Mouse (Mus musculus): ENCODE results near the gene Vmn1r85. TPM values are rescaled to one million over a fixed set of nuclear protein-coding genes. Genes with fewer than 3 reads are reported as not detected.
A peak's percentile ranks its signal among the peaks of the same experiment; 100 is the strongest.
"Not testable (repeated sequence)": the region's sequence is repeated elsewhere in the genome, so short reads cannot be mapped to it uniquely, and the experiment has no call there.

The Vmn1r85 gene
- not detected in 2 replicates for total RNA-seq (2015)
- not detected in 2 replicates for total RNA-seq (2017)

- ATAC-seq (ENCODE audit: poor library complexity, severe bottlenecking): no peak
These were observed at the start of gene Vmn1r85 for GRCm38 (mm10) chr7:13095073-13095472. Vmn1r85 (minus strand) TSS chr7:13095173.

GRCm38 (mm10) chr7:13140057-13140456 lies 45.1 kb upstream of the Vmn1r85 start, which contains the start of gene Vmn1r87:
Vmn1r87 (minus strand) TSS chr7:13140157.
- ATAC-seq (ENCODE audit: poor library complexity, severe bottlenecking): no peak

- ATAC-seq (ENCODE audit: poor library complexity, severe bottlenecking): no peak
These were observed 42.4 kb upstream of the Vmn1r85 start for GRCm38 (mm10) chr7:13137340-13137739.

GRCm38 (mm10) chr7:13131856-13132255 lies 36.9 kb upstream of the Vmn1r85 start:
- no peak for ATAC-seq (ENCODE audit: poor library complexity, severe bottlenecking)

GRCm38 (mm10) chr7:13123554-13124153 lies 28.7 kb upstream of the Vmn1r85 start:
- peak; percentile 91 for ATAC-seq (ENCODE audit: poor library complexity, severe bottlenecking)

- ATAC-seq (ENCODE audit: poor library complexity, severe bottlenecking): no peak
These were observed 24.8 kb upstream of the Vmn1r85 start, which contains the start of gene Vmn1r86 for GRCm38 (mm10) chr7:13119817-13120216. Vmn1r86 (minus strand) TSS chr7:13119917.

GRCm38 (mm10) chr7:13072293-13072692 lies 22.7 kb downstream of the Vmn1r85 start:
- ATAC-seq (ENCODE audit: poor library complexity, severe bottlenecking): no peak

- ATAC-seq (ENCODE audit: poor library complexity, severe bottlenecking): not testable (repeated sequence)
These were observed 31.6 kb downstream of the Vmn1r85 start for GRCm38 (mm10) chr7:13063399-13063798.

GRCm38 (mm10) chr7:13059536-13059935 lies 35.4 kb downstream of the Vmn1r85 start:
- ATAC-seq (ENCODE audit: poor library complexity, severe bottlenecking): no peak

GRCm38 (mm10) chr7:13056913-13057700 lies 37.9 kb downstream of the Vmn1r85 start:
- ATAC-seq (ENCODE audit: poor library complexity, severe bottlenecking): no peak

GRCm38 (mm10) chr7:13054287-13055010 lies 40.5 kb downstream of the Vmn1r85 start, which contains the start of gene Mzf1:
Mzf1 (minus strand) TSS chr7:13054764.
- peak; percentile 92 for ATAC-seq (ENCODE audit: poor library complexity, severe bottlenecking)

- peak; percentile 44 for ATAC-seq (ENCODE audit: poor library complexity, severe bottlenecking)
These were observed 41.0 kb downstream of the Vmn1r85 start for GRCm38 (mm10) chr7:13053961-13054286.

GRCm38 (mm10) chr7:13053501-13053900 lies 41.5 kb downstream of the Vmn1r85 start:
- ATAC-seq (ENCODE audit: poor library complexity, severe bottlenecking): no peak

GRCm38 (mm10) chr7:13053001-13053400 lies 42.0 kb downstream of the Vmn1r85 start:
- ATAC-seq (ENCODE audit: poor library complexity, severe bottlenecking): no peak

GRCm38 (mm10) chr7:13046084-13046483 lies 48.9 kb downstream of the Vmn1r85 start:
- peak; percentile 87 for ATAC-seq (ENCODE audit: poor library complexity, severe bottlenecking)

- no peak for ATAC-seq (ENCODE audit: poor library complexity, severe bottlenecking)
These were observed 50.7 kb downstream of the Vmn1r85 start for GRCm38 (mm10) chr7:13044254-13044625.

- ATAC-seq (ENCODE audit: poor library complexity, severe bottlenecking): peak; percentile 27
These were observed 51.3 kb downstream of the Vmn1r85 start for GRCm38 (mm10) chr7:13043445-13044253.

- no peak for ATAC-seq (ENCODE audit: poor library complexity, severe bottlenecking)
These were observed 51.9 kb downstream of the Vmn1r85 start for GRCm38 (mm10) chr7:13043120-13043444.

- no peak for ATAC-seq (ENCODE audit: poor library complexity, severe bottlenecking)
These were observed 52.5 kb downstream of the Vmn1r85 start for GRCm38 (mm10) chr7:13042511-13042910.

GRCm38 (mm10) chr7:13041256-13041655 lies 53.7 kb downstream of the Vmn1r85 start:
- ATAC-seq (ENCODE audit: poor library complexity, severe bottlenecking): no peak

- ATAC-seq (ENCODE audit: poor library complexity, severe bottlenecking): no peak
These were observed 55.8 kb downstream of the Vmn1r85 start for GRCm38 (mm10) chr7:13039181-13039580.
